In the genomic region with DNA sequence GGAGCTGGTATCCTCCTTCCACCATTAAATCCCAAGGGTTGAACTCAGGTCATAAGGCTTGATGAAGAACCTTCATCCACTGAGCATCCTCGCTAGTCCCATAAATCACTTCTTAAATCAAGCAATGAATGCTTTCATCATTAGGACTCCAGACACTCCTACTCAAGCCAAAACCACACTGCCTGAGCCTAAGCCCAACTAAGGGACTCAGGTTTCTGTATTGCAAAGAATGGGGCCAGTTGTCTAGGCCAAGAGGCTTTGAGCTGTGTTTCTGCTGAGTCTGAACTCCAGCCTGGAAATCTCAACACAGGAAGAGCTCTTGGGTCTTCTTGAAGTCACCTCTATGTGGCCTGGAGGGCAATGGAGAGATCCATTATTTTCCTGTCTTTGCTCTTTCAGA, we compare ENCODE assay signal across 17 mouse cellular contexts.
"Had no signal": no experiment of that assay in that cellular context is flagged by ENCODE, and none has a peak within 500 bp of the region (broad histone marks: within the 10 kb centered on the region; RNA-seq: fewer than 3 reads in every experiment).

No protein-coding gene starts in this region.

- H3K9me3 ChIP-seq: midbrain, embryonic 10.5 days; midbrain, embryonic 13.5 days; midbrain, embryonic 15.5 days; neural tube, embryonic 13.5 days; neural tube, embryonic 15.5 days had no signal

- H3K4me2 ChIP-seq: lung, embryonic 14.5 days; midbrain, embryonic 13.5 days; midbrain, embryonic 15.5 days; neural tube, embryonic 13.5 days; neural tube, embryonic 15.5 days had no signal

- DNase-seq: lung, adult 18-20 months; lung, embryonic 14.5 days; lung, postnatal 10 days; lung, postnatal 4 days; retina, postnatal 1 day; right cerebral cortex, adult 18-20 months; right cerebral cortex, postnatal 25 days; right cerebral cortex, postnatal 4 days; spleen, adult 18-20 months; thymus, adult 18-20 months; thymus, postnatal 14 days; thymus, postnatal 36 days had no signal

- H3K4me1 ChIP-seq: midbrain, embryonic 10.5 days; midbrain, embryonic 13.5 days; midbrain, embryonic 15.5 days; neural tube, embryonic 13.5 days; neural tube, embryonic 15.5 days had no signal

- H3K9ac ChIP-seq: lung, embryonic 14.5 days; midbrain, embryonic 13.5 days; midbrain, embryonic 15.5 days; neural tube, embryonic 13.5 days; neural tube, embryonic 15.5 days had no signal

- H3K36me3 ChIP-seq: midbrain, embryonic 10.5 days; midbrain, embryonic 13.5 days; midbrain, embryonic 15.5 days; neural tube, embryonic 13.5 days; neural tube, embryonic 15.5 days had no signal

- H3K4me3 ChIP-seq: midbrain, embryonic 10.5 days; midbrain, embryonic 13.5 days; midbrain, embryonic 15.5 days; neural tube, embryonic 13.5 days; neural tube, embryonic 15.5 days had no signal

- H3K27me3 ChIP-seq: midbrain, embryonic 13.5 days; midbrain, embryonic 15.5 days; neural tube, embryonic 13.5 days; neural tube, embryonic 15.5 days had no signal

- H3K27ac ChIP-seq: midbrain, embryonic 10.5 days; midbrain, embryonic 13.5 days; midbrain, embryonic 15.5 days; neural tube, embryonic 13.5 days; neural tube, embryonic 15.5 days had no signal

- ATAC-seq: midbrain, embryonic 13.5 days; midbrain, embryonic 15.5 days had no signal
